Mouse (Mus musculus): Measurements from ENCODE around the gene Eif4b. TPM values are rescaled to one million over a fixed set of nuclear protein-coding genes. Genes with fewer than 3 reads are reported as not detected.
A peak's percentile ranks its signal among the peaks of the same experiment; 100 is the strongest.

The Eif4b gene
- polyA plus RNA-seq, 1 experiment from 2014 or later = 89.2 TPM

DNA sequence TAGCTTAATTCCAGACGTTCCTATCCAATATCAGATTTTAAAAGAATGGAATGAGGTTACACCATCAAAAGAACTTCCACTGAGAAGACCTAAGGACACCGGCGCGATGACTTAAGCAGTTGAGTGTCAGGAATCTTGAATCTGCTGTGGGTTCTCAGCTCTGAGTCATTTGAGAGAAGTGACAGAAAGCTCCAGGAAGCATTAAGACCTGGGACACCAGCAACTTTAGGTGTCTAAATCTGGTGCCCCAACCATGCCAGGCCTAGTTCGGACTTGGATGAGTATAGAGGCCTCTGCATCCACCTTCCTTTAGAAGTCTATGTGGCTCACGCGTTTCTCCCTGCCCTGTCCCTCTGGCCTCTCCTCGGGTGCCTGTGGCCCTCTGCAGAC, 26.2 kb downstream of the Eif4b start:
- H3K9ac ChIP-seq = peak overlapping the region; percentile 52
- no peaks in the 10 kb centered on the region for H3K9me3 ChIP-seq
- peak overlapping the region; percentile 81 for H3K4me2 ChIP-seq
- 0 out of 2 replicates have a peak overlapping the region, but pooled peaks have one; percentile 21 for H3K27ac ChIP-seq
- no peak for ATAC-seq (replicated peaks)
- 21% methylated on average over 8 of the region's 8 CpGs for WGBS
- H3K4me3 ChIP-seq = peak overlapping the region; percentile 49
- peaks cover 13% of the 10 kb centered on the region; the same call in 1 of the 2 replicates for H3K27me3 ChIP-seq (replicated peaks)
- H3K36me3 ChIP-seq (replicated peaks) = peaks cover 24% of the 10 kb centered on the region
- peaks cover 41% of the 10 kb centered on the region for H3K4me1 ChIP-seq

DNA sequence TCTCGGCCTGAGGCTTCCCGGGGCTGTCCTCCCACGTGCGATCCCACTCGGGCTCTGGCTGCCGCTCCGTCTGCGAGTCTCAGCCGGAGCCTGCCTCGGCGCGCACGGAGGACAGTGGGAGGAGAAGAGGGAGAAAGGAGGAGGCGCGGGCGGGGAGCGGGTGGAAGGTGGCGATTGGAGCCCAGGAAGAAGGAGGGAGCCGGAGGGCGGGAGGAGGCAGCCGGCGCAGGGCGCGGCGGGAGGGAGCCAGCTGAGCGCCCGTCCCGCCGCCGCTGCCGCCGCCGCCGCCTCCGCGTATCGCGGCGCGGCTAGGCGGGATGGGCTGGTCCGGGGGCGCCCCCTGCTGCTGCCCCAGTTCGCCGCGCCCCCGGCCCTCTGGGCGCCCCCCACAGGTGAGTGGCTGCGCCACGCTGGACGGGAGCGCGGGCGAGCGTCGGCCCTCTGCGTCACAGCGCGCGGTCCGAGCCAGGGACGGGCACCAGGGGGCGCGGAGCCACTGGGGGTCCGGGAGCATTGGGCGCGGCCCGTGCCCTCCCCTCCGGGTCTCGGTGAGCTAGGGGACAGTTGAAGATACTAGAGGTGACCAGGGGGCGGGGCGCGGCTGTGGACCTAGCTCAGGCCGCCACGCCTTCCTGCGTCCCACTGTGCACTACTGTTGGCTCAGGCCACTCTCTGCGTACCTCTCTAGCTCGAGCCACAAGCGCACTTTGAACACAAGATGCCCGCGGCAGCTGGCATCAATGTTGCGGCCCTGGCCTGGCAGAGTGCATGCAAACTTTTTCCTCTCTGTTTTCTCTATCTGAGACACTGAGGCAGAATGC, 26.8 kb downstream of the Eif4b start, which contains the start of gene Tns2:
Gene Tns2, plus strand, starts transcription at position 253 of the 821 bp plus-strand sequence.
- Histone ChIP-seq H3K4me3 (peak within 1 kb of the TSS; percentile 49), H3K27ac (0 out of 2 replicates have a peak within 1 kb of the TSS, but pooled peaks have one; percentile 22)
- WGBS = under 1% methylated on average over 62 of the region's 82 CpGs

DNA sequence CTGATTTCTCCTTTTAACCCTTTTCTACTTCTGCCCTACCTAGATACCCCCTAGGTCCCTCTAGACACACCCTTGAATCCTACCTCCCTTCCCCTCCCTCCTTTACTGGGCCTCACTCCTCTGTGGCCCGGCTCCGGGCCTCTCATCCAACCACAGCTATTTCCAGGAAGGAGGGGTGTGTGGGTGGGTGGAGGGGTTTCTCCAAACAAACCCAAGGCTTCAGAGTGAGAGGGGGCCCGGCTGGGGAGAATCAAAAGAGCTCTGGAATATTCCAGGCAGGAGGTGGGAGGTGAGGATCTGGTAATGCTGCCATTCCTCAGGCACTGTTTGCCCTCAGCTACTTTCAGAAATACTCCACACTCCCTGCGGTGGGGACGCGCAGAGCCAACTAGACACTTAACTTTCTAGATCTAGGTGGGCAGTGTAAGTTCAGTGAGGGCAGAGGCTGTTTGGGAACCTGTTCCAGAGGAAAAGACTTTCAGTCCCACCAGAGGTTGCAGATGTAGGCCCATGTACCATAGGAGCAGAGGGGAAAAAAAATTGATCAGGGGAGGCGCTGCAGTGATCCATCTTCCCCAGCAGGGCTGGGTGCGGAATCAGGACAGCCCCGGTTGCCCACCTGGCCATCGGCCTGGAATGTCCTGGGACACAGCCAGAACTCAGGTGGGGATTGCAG, 27.6 kb downstream of the Eif4b start:
- Histone ChIP-seq H3K27ac (0 out of 2 replicates have a peak overlapping the region, but pooled peaks have one; percentile 22), H3K4me1 (peaks cover 41% of the 10 kb centered on the region), H3K4me3 (peak overlapping the region; percentile 49), H3K9me3 (no peaks in the 10 kb centered on the region), H3K9ac (no peak overlapping the region), H3K36me3 (replicated peaks) (peaks cover 10% of the 10 kb centered on the region; the same call in 1 of the 2 replicates), H3K4me2 (peak overlapping the region; percentile 81), H3K27me3 (replicated peaks) (peaks cover 26% of the 10 kb centered on the region)
- ATAC-seq (replicated peaks) = no peak
- WGBS = 30% methylated on average over 10 of the region's 10 CpGs

More for the DNA sequence above, 26.8 kb downstream of the Eif4b start, which contains the start of gene Tns2:
- ATAC-seq (replicated peaks) = peak; percentile 50
- Histone ChIP-seq H3K4me1 (peaks cover 41% of the 10 kb centered on the region), H3K27me3 (replicated peaks) (peaks cover 18% of the 10 kb centered on the region), H3K9me3 (no peaks in the 10 kb centered on the region), H3K4me2 (peak within 1 kb of the TSS; percentile 81), H3K9ac (peak within 1 kb of the TSS; percentile 52), H3K36me3 (replicated peaks) (peaks cover 18% of the 10 kb centered on the region; the same call in 1 of the 2 replicates)

DNA sequence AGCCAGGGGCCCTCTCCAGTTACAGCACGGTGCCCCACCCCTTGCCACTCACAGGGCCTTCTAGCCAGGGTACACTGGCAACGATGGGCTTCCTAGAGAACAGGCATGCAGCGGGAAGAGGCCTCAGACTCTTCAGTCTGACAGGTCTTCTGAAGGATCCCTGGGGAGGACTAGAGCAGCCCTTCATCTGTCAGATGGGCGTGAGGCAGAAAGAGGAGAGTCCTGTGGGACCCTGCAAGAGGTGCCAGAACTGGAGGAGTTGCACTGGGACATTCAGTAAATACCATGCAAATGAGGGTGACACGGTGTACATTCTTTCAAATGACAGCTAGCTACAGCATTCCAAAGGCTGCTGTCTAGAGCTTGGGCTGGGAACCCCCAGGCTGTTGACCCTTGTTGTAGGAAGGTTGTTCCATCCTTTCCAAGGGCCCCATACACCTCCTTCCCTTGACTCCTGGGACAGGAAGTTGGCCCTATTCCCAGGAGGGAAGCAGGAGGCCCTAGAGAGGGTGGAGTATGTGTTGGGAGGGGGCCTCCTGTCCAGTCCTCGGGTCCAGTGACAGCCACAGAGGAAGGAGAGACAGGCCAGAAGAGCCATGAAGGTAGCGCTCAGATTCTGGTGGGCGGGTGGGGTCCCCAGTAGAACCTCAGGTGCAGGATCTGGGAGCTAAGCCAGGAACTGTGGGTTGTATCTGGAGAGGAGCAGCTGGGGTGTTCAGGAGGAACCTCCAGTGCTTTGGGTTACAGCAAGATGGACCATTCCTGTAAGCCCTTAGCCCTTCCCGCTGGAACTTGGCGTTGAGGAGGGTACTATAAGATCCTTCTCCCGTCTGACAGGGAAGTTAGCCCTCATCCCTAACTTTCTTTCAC, 28.3 kb downstream of the Eif4b start:
- Histone ChIP-seq H3K4me1 (peaks cover 48% of the 10 kb centered on the region), H3K27ac (peak overlapping the region; percentile 53), H3K36me3 (replicated peaks) (peaks cover 9% of the 10 kb centered on the region; the same call in 1 of the 2 replicates), H3K9ac (no peak overlapping the region), H3K4me2 (peak overlapping the region; percentile 81; the same call in 1 of the 2 replicates), H3K27me3 (replicated peaks) (peaks cover 33% of the 10 kb centered on the region), H3K4me3 (no peak overlapping the region), H3K9me3 (no peaks in the 10 kb centered on the region)
- no peak for ATAC-seq (replicated peaks)
- WGBS = 38% methylated on average over 11 of the region's 11 CpGs

DNA sequence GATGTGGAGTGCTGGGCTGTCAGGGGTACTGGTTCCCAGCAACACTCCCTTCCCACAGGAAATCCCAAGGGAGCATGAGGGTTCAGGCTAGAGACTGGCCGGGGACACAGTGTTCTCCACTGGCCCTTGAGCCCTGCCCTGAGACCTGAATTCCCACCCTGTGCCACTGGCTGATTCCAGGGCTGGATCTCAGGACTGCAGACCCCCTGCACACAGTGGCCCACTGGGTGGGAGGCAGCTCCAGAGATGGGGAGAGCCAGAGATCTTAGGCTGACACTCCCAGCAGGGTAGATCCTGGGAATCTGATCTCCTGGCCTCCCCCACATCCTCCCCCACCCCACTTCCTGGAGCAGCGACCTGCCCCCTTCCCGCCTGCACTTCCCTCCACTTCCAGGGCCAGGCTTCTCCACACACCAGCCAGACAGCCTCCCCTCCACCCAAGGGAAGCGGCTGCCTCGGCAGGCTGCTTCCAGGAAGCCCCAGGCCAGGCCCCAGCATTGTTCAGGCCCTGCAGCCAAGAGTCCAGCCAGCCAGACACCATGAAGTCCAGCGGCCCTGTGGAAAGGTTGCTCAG, 29.1 kb downstream of the Eif4b start:
- Histone ChIP-seq H3K27me3 (replicated peaks) (peaks cover 41% of the 10 kb centered on the region), H3K4me2 (0 out of 2 replicates have a peak overlapping the region, but pooled peaks have one; percentile 20)
- WGBS = 21% methylated on average over 6 of the region's 6 CpGs

DNA sequence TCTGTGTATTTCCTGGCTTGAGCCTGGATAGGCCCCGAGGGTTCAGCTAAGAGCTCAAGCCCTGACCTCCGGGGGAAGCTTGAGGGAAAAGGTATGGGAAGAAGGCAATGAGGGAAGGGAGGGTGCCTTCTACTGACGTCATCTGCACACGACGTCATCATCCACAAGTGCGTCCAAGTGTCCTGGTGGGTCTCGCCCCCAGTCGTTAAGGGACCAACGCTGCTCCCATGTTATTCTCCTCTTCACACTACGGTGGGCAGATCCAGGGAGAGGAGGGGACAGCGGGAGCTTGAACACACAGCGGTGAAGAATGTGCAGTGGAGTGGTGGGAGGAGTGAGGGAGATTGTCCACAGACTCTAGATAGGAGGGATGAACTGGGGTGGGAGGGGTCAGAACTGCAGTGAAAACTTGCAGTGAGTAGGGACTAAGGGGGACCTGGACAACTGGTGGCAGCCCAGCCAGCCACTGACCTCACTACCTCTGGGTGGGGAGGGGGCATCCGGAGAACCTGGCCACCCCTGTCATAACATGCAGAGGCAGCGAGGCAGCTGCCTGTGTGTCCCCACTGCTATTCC, 29.9 kb downstream of the Eif4b start:
- H3K4me3 ChIP-seq = peak overlapping the region; percentile 7
- WGBS = 9% methylated on average over 14 of the region's 14 CpGs
- ATAC-seq (replicated peaks) = no peak
- no peaks in the 10 kb centered on the region for H3K9me3 ChIP-seq
- peak overlapping the region; percentile 20 for H3K4me2 ChIP-seq
- H3K27ac ChIP-seq = no peak overlapping the region
- peaks cover 60% of the 10 kb centered on the region for H3K4me1 ChIP-seq
- H3K9ac ChIP-seq = no peak overlapping the region
- H3K36me3 ChIP-seq (replicated peaks) = no peaks in the 10 kb centered on the region
- H3K27me3 ChIP-seq (replicated peaks) = peaks cover 43% of the 10 kb centered on the region

More for the DNA sequence above, 29.1 kb downstream of the Eif4b start:
- peak overlapping the region; percentile 7; the same call in 1 of the 2 replicates for H3K4me3 ChIP-seq
- peaks cover 7% of the 10 kb centered on the region; the same call in 1 of the 2 replicates for H3K36me3 ChIP-seq (replicated peaks)
- H3K27ac ChIP-seq = peak overlapping the region; percentile 53
- no peak for ATAC-seq (replicated peaks)
- H3K4me1 ChIP-seq = peaks cover 55% of the 10 kb centered on the region
- no peaks in the 10 kb centered on the region for H3K9me3 ChIP-seq
- no peak overlapping the region for H3K9ac ChIP-seq

DNA sequence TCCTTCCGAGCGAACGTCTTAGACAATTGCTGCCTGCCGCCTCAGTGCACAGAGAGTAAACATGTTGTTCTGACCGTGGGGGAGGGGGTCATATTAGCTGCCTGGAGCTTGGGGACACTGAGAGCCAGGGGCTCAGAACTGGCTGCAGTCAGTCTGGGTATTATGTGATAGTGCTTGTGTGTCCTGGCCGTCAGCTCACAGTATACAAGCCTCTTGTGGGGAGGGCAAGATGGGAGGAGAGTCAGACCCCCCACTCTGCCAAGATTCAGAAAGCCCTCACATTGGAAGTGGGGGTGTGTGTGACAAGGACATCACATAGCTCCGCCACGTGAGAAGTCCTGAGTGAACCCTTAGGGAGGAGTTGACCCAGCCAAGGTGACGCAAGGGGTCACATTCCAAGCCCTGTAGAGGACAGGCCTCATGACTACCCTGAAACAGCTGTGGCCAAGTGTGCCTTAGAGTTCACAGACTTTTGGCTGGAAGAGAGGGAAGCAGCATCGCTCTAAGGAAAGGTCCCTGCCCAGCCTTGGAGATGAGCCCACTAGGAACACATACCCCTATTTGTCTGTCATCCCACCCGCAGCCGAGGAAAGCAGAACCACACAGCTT, 30.5 kb downstream of the Eif4b start:
- H3K27me3 ChIP-seq (replicated peaks) = peaks cover 43% of the 10 kb centered on the region
- H3K9ac ChIP-seq = no peak overlapping the region
- H3K27ac ChIP-seq = no peak overlapping the region
- no peaks in the 10 kb centered on the region for H3K9me3 ChIP-seq
- peak overlapping the region; percentile 20 for H3K4me2 ChIP-seq
- 0 out of 2 replicates have a peak overlapping the region, but pooled peaks have one; percentile 7 for H3K4me3 ChIP-seq
- no peak for ATAC-seq (replicated peaks)
- WGBS = 29% methylated on average over 12 of the region's 12 CpGs
- peaks cover 60% of the 10 kb centered on the region for H3K4me1 ChIP-seq
- no peaks in the 10 kb centered on the region for H3K36me3 ChIP-seq (replicated peaks)

DNA sequence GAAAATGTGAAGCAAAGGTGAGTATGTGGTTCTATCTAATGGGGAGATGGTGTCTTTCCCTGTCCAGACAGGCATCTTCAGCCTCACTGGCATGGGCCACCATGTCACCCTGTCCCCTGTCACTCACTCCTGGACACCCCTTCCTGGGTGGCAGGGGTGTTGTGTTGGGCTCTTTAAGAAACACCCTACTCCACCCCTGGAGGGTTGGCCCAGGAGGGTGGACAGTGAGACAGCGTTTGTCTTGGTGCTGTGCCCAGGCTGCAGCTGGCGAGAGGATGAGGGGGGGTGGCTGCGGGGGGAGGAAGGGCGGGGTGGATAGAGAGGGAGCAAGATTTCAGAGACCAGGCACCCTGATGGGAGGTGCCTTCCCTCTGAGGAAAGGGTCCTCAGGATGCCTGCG, 31.8 kb downstream of the Eif4b start:
- H3K4me3 ChIP-seq = no peak overlapping the region
- no peak overlapping the region for H3K4me2 ChIP-seq
- no peaks in the 10 kb centered on the region for H3K9me3 ChIP-seq
- peaks cover 48% of the 10 kb centered on the region for H3K4me1 ChIP-seq
- H3K27me3 ChIP-seq (replicated peaks) = peaks cover 40% of the 10 kb centered on the region
- ATAC-seq (replicated peaks) = no peak
- no peak overlapping the region for H3K9ac ChIP-seq
- no peaks in the 10 kb centered on the region for H3K36me3 ChIP-seq (replicated peaks)
- 56% methylated on average over 5 of the region's 5 CpGs for WGBS
- H3K27ac ChIP-seq = no peak overlapping the region

DNA sequence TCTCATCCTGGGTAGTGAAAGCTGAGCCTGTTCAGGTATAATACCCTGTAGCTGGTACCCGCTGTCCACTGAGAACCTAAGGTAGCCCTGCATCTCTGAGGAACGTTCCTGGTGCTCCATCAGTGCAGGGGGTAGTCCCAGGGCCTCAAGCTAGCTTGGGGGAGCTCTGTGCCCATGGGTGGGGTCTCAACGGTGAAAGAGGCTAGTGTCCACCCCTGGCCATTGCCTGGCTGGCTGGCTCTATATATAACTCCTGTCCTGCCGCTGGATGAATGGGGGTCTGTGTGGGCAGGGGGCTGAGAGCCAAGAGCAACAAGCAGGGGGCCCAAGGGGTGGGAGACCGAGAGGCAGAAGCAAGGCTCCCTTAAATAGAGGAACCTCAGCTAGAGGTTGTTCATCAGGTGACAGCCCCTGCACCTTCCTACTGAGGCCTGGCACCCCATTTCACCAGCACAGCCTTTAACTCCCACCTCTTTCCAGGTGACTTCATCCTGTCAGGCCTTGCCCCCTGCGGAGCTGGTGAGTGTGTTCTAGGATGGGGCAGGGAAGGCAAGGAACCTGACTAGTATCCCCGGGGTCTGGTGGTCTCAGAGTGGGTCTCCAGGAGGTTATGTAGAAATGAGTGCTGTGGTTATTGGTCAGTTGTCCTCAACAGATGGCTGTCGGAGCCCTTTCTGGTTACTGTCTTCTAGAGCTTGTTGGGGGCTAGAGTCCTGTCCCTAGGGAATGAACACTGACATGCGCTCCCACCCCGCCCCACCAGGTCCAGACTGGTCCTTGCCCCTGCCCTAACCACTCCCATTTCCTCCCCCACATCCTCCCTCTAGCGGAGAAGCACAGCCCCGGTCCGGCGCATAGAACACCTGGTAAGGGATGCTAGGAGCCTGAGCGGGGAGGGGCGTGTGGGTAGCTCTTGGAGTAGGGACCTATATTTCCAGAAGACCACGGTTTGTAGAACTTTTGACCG, 32.5 kb downstream of the Eif4b start:
- no peak overlapping the region for H3K27ac ChIP-seq
- H3K4me3 ChIP-seq = peak overlapping the region; percentile 37; the same call in 1 of the 2 replicates
- WGBS = 25% methylated on average over 18 of the region's 18 CpGs
- H3K36me3 ChIP-seq (replicated peaks) = no peaks in the 10 kb centered on the region
- no peaks in the 10 kb centered on the region for H3K9me3 ChIP-seq
- no peak overlapping the region for H3K9ac ChIP-seq
- no peak for ATAC-seq (replicated peaks)
- H3K27me3 ChIP-seq (replicated peaks) = peaks cover 36% of the 10 kb centered on the region
- H3K4me1 ChIP-seq = peaks cover 41% of the 10 kb centered on the region
- H3K4me2 ChIP-seq = peak overlapping the region; percentile 58

Measured in midbrain, embryonic 15.5 days (tissue).